Mouse (Mus musculus) MEL (cell line): Measurements from ENCODE around the gene Khnyn. TPM values are rescaled to one million over a fixed set of nuclear protein-coding genes. Genes with fewer than 3 reads are reported as not detected.
A peak's percentile ranks its signal among the peaks of the same experiment; 100 is the strongest.

Experiments
- DNase-seq: peaks from one replicate; pipeline ENCODE4 v3.0.0; 2011; ENCODE audit warnings: low read depth, low spot score
- H3K27ac ChIP-seq: 2 replicates; pipeline ENCODE4 v1.5.1; 2012; ENCODE audit warnings: low read depth, mild to moderate bottlenecking, control low read depth, low read length, moderate library complexity; ENCODE audit not compliant: control insufficient read depth
- H3K27me3 ChIP-seq, 2 experiments: fragments of 150-350 bp in 1 of 2; sonication (generic) in 1 of 2; 2 replicates each; pipeline ENCODE4 v1.6.1; 2012; ENCODE audit warnings: low read length in 2 of 2, mild to moderate bottlenecking in 2 of 2, improper control_type of control experiment in 1 of 2, moderate library complexity in 1 of 2; ENCODE audit not compliant: insufficient read depth in 2 of 2, control insufficient read depth in 1 of 2
- H3K36me3 ChIP-seq, 2 experiments: 2 replicates each; pipeline ENCODE4 v1.6.1; 2012 to 2014; ENCODE audit warnings: low read length in 2 of 2, improper control_type of control experiment in 1 of 2, inconsistent platforms in 1 of 2, mild to moderate bottlenecking in 1 of 2; ENCODE audit not compliant: insufficient read depth in 2 of 2, control insufficient read depth in 1 of 2
- H3K4me1 ChIP-seq, 2 experiments: fragments of 150-350 bp in 1 of 2; sonication (generic) in 1 of 2; 2 replicates each; pipeline ENCODE4 v1.6.1; 2012; ENCODE audit warnings: low read length in 2 of 2, improper control_type of control experiment in 1 of 2, mild to moderate bottlenecking in 1 of 2; ENCODE audit not compliant: insufficient read depth in 2 of 2, control insufficient read depth in 1 of 2
- H3K4me3 ChIP-seq, 2 experiments: fragments of 150-350 bp in 1 of 2; sonication (generic) in 1 of 2; 2 replicates each; pipeline ENCODE4 v1.5.1; 2012; ENCODE audit warnings: low read depth in 2 of 2, low read length in 2 of 2, mild to moderate bottlenecking in 2 of 2, moderate library complexity in 2 of 2, control low read depth in 1 of 2, improper control_type of control experiment in 1 of 2; ENCODE audit not compliant: control insufficient read depth in 1 of 2, insufficient read depth in 1 of 2
- H3K79me2 ChIP-seq: 2 replicates; pipeline ENCODE4 v1.6.1; 2012; ENCODE audit warnings: mild to moderate bottlenecking, low read length, moderate library complexity; ENCODE audit not compliant: control insufficient read depth, poor library complexity, insufficient read depth
- H3K9ac ChIP-seq: 2 replicates; pipeline ENCODE4 v1.6.1; 2012; ENCODE audit warnings: low read depth, mild to moderate bottlenecking, control low read depth, low read length, moderate library complexity; ENCODE audit not compliant: control insufficient read depth, poor library complexity, severe bottlenecking
- H3K9me3 ChIP-seq: fragments of 150-350 bp; sonication (generic); replicated peaks from 2 replicates; pipeline ENCODE4 v1.6.1; 2012; ENCODE audit warnings: mild to moderate bottlenecking, low read length, improper control_type of control experiment, moderate library complexity; ENCODE audit not compliant: insufficient read depth
- CHD1 ChIP-seq: IDR thresholded peaks from 2 replicates; pipeline ENCODE4 v1.6.1; 2012; ENCODE audit warnings: low read depth, mild to moderate bottlenecking, inconsistent platforms, low read length, improper control_type of control experiment
- CHD2 ChIP-seq: IDR thresholded peaks from 2 replicates; pipeline ENCODE4 v1.6.1; 2011; ENCODE audit warnings: low read length, improper control_type of control experiment
- E2F4 ChIP-seq: IDR thresholded peaks from 2 replicates; pipeline ENCODE4 v1.6.1; 2011; ENCODE audit warnings: low read depth, low read length, improper control_type of control experiment, borderline replicate concordance
- GABPA ChIP-seq: IDR thresholded peaks from 2 replicates; pipeline ENCODE4 v1.6.1; 2012; ENCODE audit warnings: low read depth, mild to moderate bottlenecking, inconsistent platforms, low read length, improper control_type of control experiment, moderate library complexity
- GATA1 ChIP-seq: IDR thresholded peaks from 2 replicates; pipeline ENCODE4 v1.6.1; 2011; ENCODE audit warnings: low read depth, low read length, improper control_type of control experiment
- HCFC1 ChIP-seq: IDR thresholded peaks from 2 replicates; pipeline ENCODE4 v1.6.1; 2012; ENCODE audit warnings: low read depth, mild to moderate bottlenecking, inconsistent platforms, low read length, improper control_type of control experiment, moderate library complexity
- JUND ChIP-seq: IDR thresholded peaks from 2 replicates; pipeline ENCODE4 v1.6.1; 2011; ENCODE audit warnings: low read depth, mild to moderate bottlenecking, improper control_type of control experiment, low read length
- KAT2A ChIP-seq: conservative IDR thresholded peaks from 2 replicates; pipeline ENCODE4 v1.6.1; 2012; ENCODE audit warnings: low read depth, low read length, improper control_type of control experiment, inconsistent platforms
- MAFK ChIP-seq: IDR thresholded peaks from 2 replicates; pipeline ENCODE4 v1.6.1; 2011; ENCODE audit warnings: low read depth, mild to moderate bottlenecking, low read length, improper control_type of control experiment, borderline replicate concordance
- MAX ChIP-seq: IDR thresholded peaks from 2 replicates; pipeline ENCODE4 v1.6.1; 2011; ENCODE audit warnings: low read length, improper control_type of control experiment
- MAZ ChIP-seq: IDR thresholded peaks from 2 replicates; pipeline ENCODE4 v1.6.1; 2012; ENCODE audit warnings: low read depth, mild to moderate bottlenecking, inconsistent platforms, low read length, improper control_type of control experiment
- MEF2A ChIP-seq: IDR thresholded peaks from 2 replicates; pipeline ENCODE4 v1.6.1; 2014; ENCODE audit warnings: low read depth, mild to moderate bottlenecking, inconsistent platforms, low read length, improper control_type of control experiment; ENCODE audit not compliant: poor library complexity, insufficient replicate concordance, severe bottlenecking; ENCODE audit errors: extremely low read depth
- MXI1 ChIP-seq: IDR thresholded peaks from 2 replicates; pipeline ENCODE4 v1.6.1; 2011; ENCODE audit warnings: mild to moderate bottlenecking, low read depth, low read length, improper control_type of control experiment
- MYB ChIP-seq: IDR thresholded peaks from 2 replicates; pipeline ENCODE4 v1.6.1; 2011; ENCODE audit warnings: mild to moderate bottlenecking, low read depth, low read length, improper control_type of control experiment
- NELFE ChIP-seq: IDR thresholded peaks from 2 replicates; pipeline ENCODE4 v1.6.1; 2011; ENCODE audit warnings: low read depth, low read length, improper control_type of control experiment
- POLR2A ChIP-seq, 2 experiments: IDR thresholded peaks; 2 replicates each; pipeline ENCODE4 v1.6.1; 2011 to 2012; ENCODE audit warnings: low read length in 2 of 2, mild to moderate bottlenecking in 2 of 2, control low read depth in 1 of 2, improper control_type of control experiment in 1 of 2, low read depth in 1 of 2, moderate library complexity in 1 of 2; ENCODE audit not compliant: control insufficient read depth in 1 of 2, insufficient read depth in 1 of 2, poor library complexity in 1 of 2
- POLR2AphosphoS2 ChIP-seq: IDR thresholded peaks from 2 replicates; pipeline ENCODE4 v1.6.1; 2011; ENCODE audit warnings: low read length, improper control_type of control experiment
- POLR2AphosphoS5 ChIP-seq: IDR thresholded peaks from 2 replicates; pipeline ENCODE4 v1.6.1; 2012; ENCODE audit warnings: low read depth, borderline replicate concordance, mild to moderate bottlenecking, inconsistent platforms, low read length, moderate library complexity, mixed read lengths
- RAD21 ChIP-seq: IDR thresholded peaks from 2 replicates; pipeline ENCODE4 v1.6.1; 2011; ENCODE audit warnings: mild to moderate bottlenecking, low read depth, low read length, improper control_type of control experiment
- RCOR1 ChIP-seq: IDR thresholded peaks from 2 replicates; pipeline ENCODE4 v1.6.1; 2012; ENCODE audit warnings: low read depth, mild to moderate bottlenecking, inconsistent platforms, low read length, improper control_type of control experiment
- SIN3A ChIP-seq: IDR thresholded peaks from 2 replicates; pipeline ENCODE4 v1.6.1; 2012; ENCODE audit warnings: low read length, improper control_type of control experiment, inconsistent platforms
- SMC3 ChIP-seq: IDR thresholded peaks from 2 replicates; pipeline ENCODE4 v1.6.1; 2011; ENCODE audit warnings: low read depth, low read length, improper control_type of control experiment
- TAL1 ChIP-seq: IDR thresholded peaks from 2 replicates; pipeline ENCODE4 v1.6.1; 2012; ENCODE audit warnings: mild to moderate bottlenecking, inconsistent platforms, low read length, moderate library complexity, mixed read lengths
- TBP ChIP-seq: IDR thresholded peaks from 2 replicates; pipeline ENCODE4 v1.8.0; 2011; ENCODE audit warnings: low read depth, low read length, improper control_type of control experiment
- TCF12 ChIP-seq: IDR thresholded peaks from 2 replicates; pipeline ENCODE4 v1.6.1; 2014; ENCODE audit warnings: low read depth, mild to moderate bottlenecking, inconsistent platforms, low read length, improper control_type of control experiment, moderate library complexity
- UBTF ChIP-seq: IDR thresholded peaks from 2 replicates; pipeline ENCODE4 v1.6.1; 2012; ENCODE audit warnings: low read depth, mild to moderate bottlenecking, inconsistent platforms, low read length, improper control_type of control experiment, moderate library complexity, borderline replicate concordance; ENCODE audit not compliant: insufficient read depth
- USF1 ChIP-seq: IDR thresholded peaks from 2 replicates; pipeline ENCODE4 v1.6.1; 2014; ENCODE audit warnings: low read depth, mild to moderate bottlenecking, inconsistent platforms, low read length, improper control_type of control experiment, moderate library complexity
- USF2 ChIP-seq, 2 experiments: IDR thresholded peaks; 2 replicates each; pipeline ENCODE4 v1.6.1; 2011 to 2012; ENCODE audit warnings: improper control_type of control experiment in 2 of 2, low read length in 2 of 2, borderline replicate concordance in 1 of 2, inconsistent platforms in 1 of 2, low read depth in 1 of 2, mild to moderate bottlenecking in 1 of 2; ENCODE audit not compliant: insufficient read depth in 1 of 2
- ZC3H11A ChIP-seq: IDR thresholded peaks from 2 replicates; pipeline ENCODE4 v1.6.1; 2012; ENCODE audit warnings: low read depth, mild to moderate bottlenecking, inconsistent platforms, low read length, improper control_type of control experiment
- ZMIZ1 ChIP-seq: IDR thresholded peaks from 2 replicates; pipeline ENCODE4 v1.6.1; 2012; ENCODE audit warnings: low read depth, mild to moderate bottlenecking, inconsistent platforms, low read length, improper control_type of control experiment, moderate library complexity
- ZNF384 ChIP-seq: IDR thresholded peaks from 2 replicates; pipeline ENCODE4 v1.6.1; 2012; ENCODE audit warnings: low read depth, mild to moderate bottlenecking, inconsistent platforms, low read length, improper control_type of control experiment
- polyA plus RNA-seq, 2 experiments: library from polyadenylated mRNA; stranded (reverse) in 1 of 2; unstranded in 1 of 2; fragments of >175 nt in 1 of 2; fragments of >200 nt in 1 of 2; gene quantifications; 2 replicates each; pipeline versions ENCODE4 v1.2.1 to v1.2.4; 2012; ENCODE audit warnings: low replicate concordance in 2 of 2, low read depth in 1 of 2; ENCODE audit not compliant: insufficient read length in 2 of 2, insufficient read depth in 1 of 2, missing spikeins in 1 of 2
- total RNA-seq: library from RNA; depleted of rRNA; stranded (reverse); fragments of 300-350 nt; gene quantifications from 2 replicates; pipeline ENCODE4 v1.2.3, GENCODE M21; 2012

Gene Khnyn
- total and polyA plus RNA-seq, 3 experiments: 5.2 to 13.3 TPM; not detected in 1

- Histone ChIP-seq H3K4me3 (no peak overlapping the region), H3K4me1 (peaks cover 3 to 25% of the 10 kb centered on the region in 2 experiments), H3K9me3 (no peaks in the 10 kb centered on the region), H3K9ac (no peak overlapping the region), H3K27ac (no peak overlapping the region), H3K27me3 (no peaks in the 10 kb centered on the region), H3K36me3 (peaks cover 0 to 7% of the 10 kb centered on the region in 2 experiments; a peak in 2 of 4 replicates), H3K79me2 (no peaks in the 10 kb centered on the region)
- no peak for DNase-seq
- no peak for TF ChIP-seq USF2 (IDR thresholded peaks at IDR 0.05; ENCODE audit: borderline replicate concordance in 1 of 2, insufficient read depth in 1 of 2, low read depth in 1 of 2, low read length in 2 of 2)
- TF ChIP-seq ZNF384: 0 out of 2 replicates have a peak, but pooled peaks have one; percentile 5
These were observed 6.3 kb upstream of the Khnyn start for GRCm38 (mm10) chr14:55878316-55878940.

GRCm38 (mm10) chr14:55879623-55880022, 5.1 kb upstream of the Khnyn start:
- H3K27me3 ChIP-seq: no peaks in the 10 kb centered on the region
- H3K9me3 ChIP-seq: no peaks in the 10 kb centered on the region
- no peak overlapping the region for H3K9ac ChIP-seq
- H3K4me3 ChIP-seq: no peak overlapping the region
- DNase-seq: peak; percentile 82
- H3K79me2 ChIP-seq: no peaks in the 10 kb centered on the region
- peaks cover 4 to 29% of the 10 kb centered on the region in 2 experiments for H3K4me1 ChIP-seq
- H3K36me3 ChIP-seq: peaks cover 0 to 7% of the 10 kb centered on the region in 2 experiments; a peak in 2 of 4 replicates
- H3K27ac ChIP-seq: no peak overlapping the region
- no peak for TF ChIP-seq CHD2
- TF ChIP-seq USF1: no peak
- no peak for TF ChIP-seq MXI1
- no peak for TF ChIP-seq POLR2AphosphoS2
- TF ChIP-seq UBTF: no peak
- TF ChIP-seq RAD21: peak; percentile 12
- TF ChIP-seq TCF12: 0 out of 2 replicates have a peak, but pooled peaks have one; percentile 41
- no peak for TF ChIP-seq GATA1
- no peak for TF ChIP-seq MEF2A
- TF ChIP-seq MAX: no peak
- no peak for TF ChIP-seq TAL1
- no peak for TF ChIP-seq HCFC1
- TF ChIP-seq POLR2AphosphoS5: no peak
- no peak for TF ChIP-seq ZNF384
- TF ChIP-seq SMC3: peak; percentile 31; the same call in 1 of the 2 replicates
- TF ChIP-seq NELFE: no peak
- TF ChIP-seq RCOR1: no peak
- no peak for TF ChIP-seq POLR2A (IDR thresholded peaks at IDR 0.05; ENCODE audit: control insufficient read depth in 1 of 2, insufficient read depth in 1 of 2, low read depth in 1 of 2, low read length in 2 of 2, poor library complexity in 1 of 2)
- TF ChIP-seq MAZ: no peak
- no peak for TF ChIP-seq JUND
- TF ChIP-seq CHD1: no peak
- peak; percentile 45; the same call in 1 of the 2 replicates for TF ChIP-seq SIN3A
- no peak for TF ChIP-seq ZMIZ1
- TF ChIP-seq MYB: no peak
- no peak for TF ChIP-seq MAFK
- TF ChIP-seq ZC3H11A: peak; percentile 6; the same call in 1 of the 2 replicates
- no peak for TF ChIP-seq GABPA
- TF ChIP-seq KAT2A: no peak
- TF ChIP-seq TBP: no peak
- TF ChIP-seq E2F4: no peak
